Mouse (Mus musculus): ENCODE measurements around the gene Olfr993. TPM values are rescaled to one million over a fixed set of nuclear protein-coding genes. Genes with fewer than 3 reads are reported as not detected.

Olfr993 gene
- polyA plus RNA-seq (2016; fragmentation: Nextera tagmentation; extraction: Ambion mirVana), result not detected in 2 replicates

- Histone ChIP-seq H3K27me3 (replicated peaks; ENCODE audit: low read depth, poor library complexity, severe bottlenecking) (no peaks in the 10 kb centered on the region), H3K9me3 (no peaks in the 10 kb centered on the region), H3K27ac (replicated peaks) (no peak within 1 kb of the TSS), H3K36me3 (replicated peaks) (no peaks in the 10 kb centered on the region), H3K4me3 (no peak within 1 kb of the TSS), H3K4me1 (no peaks in the 10 kb centered on the region)
- DNase-seq (ENCODE audit: low spot score), result no peak
Observed at GRCm38 (mm10) chr2:85414777-85415176, at the start of gene Olfr993. Gene Olfr993 (minus strand): TSS chr2:85414877.

DNA sequence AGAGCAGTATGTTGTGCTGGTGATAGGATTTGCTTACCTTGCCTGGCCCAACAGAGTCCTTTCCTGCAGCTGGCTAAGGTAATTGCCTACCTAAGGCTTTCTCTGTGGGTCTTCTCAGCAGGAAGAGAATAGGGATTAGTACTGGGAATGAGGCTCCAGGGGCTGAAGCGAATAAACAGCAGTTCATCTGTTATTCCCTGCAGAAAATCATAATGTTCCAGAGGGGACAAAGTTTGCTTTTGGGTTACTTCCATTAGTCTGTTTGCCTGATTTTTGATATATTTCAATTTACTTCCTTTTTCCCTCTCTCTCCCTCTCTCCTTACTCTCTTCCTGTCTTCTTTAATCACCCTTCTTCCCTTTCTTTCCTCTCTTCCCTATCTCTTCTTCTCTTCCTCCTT lies 28.9 kb upstream of the Olfr993 start, which contains the start of gene Olfr995:
Gene Olfr995 (minus strand): TSS at position 101 of the 400 bp plus-strand sequence.
- no peak within 1 kb of the TSS for H3K4me3 ChIP-seq
- no peak within 1 kb of the TSS for H3K27ac ChIP-seq (replicated peaks)
- no peaks in the 10 kb centered on the region for H3K36me3 ChIP-seq (replicated peaks)
- no peaks in the 10 kb centered on the region for H3K27me3 ChIP-seq (replicated peaks; ENCODE audit: low read depth, poor library complexity, severe bottlenecking)
- no peaks in the 10 kb centered on the region for H3K4me1 ChIP-seq
- DNase-seq (ENCODE audit: low spot score), result no peak
- H3K9me3 ChIP-seq, result no peaks in the 10 kb centered on the region
- 13% methylated on average over 1 of the region's 1 CpGs for WGBS

DNA sequence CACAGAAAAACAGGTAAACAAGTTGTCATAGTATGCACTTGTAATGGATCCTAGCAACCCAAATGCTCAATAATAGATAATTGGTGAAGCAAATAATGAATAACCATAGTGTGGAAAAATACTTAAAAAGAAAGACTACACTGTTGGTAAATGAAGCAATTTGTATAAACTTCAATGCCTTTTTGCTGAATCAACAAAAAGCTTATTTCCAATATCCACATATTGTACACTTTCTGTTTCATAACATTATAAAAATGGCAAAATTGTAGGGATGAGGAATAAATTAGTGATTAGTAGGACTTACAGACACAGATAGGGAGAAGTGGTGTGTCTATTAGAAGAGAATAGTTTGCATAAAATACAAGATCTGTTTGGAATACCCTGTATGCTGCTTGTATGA lies 27.9 kb upstream of the Olfr993 start:
- no peaks in the 10 kb centered on the region for H3K27me3 ChIP-seq (replicated peaks; ENCODE audit: low read depth, poor library complexity, severe bottlenecking)
- no peaks in the 10 kb centered on the region for H3K36me3 ChIP-seq (replicated peaks)
- no peak overlapping the region for H3K4me3 ChIP-seq
- no peak for DNase-seq (ENCODE audit: low spot score)
- no peak overlapping the region for H3K27ac ChIP-seq (replicated peaks)
- no peaks in the 10 kb centered on the region for H3K4me1 ChIP-seq
- H3K9me3 ChIP-seq, result no peaks in the 10 kb centered on the region

DNA sequence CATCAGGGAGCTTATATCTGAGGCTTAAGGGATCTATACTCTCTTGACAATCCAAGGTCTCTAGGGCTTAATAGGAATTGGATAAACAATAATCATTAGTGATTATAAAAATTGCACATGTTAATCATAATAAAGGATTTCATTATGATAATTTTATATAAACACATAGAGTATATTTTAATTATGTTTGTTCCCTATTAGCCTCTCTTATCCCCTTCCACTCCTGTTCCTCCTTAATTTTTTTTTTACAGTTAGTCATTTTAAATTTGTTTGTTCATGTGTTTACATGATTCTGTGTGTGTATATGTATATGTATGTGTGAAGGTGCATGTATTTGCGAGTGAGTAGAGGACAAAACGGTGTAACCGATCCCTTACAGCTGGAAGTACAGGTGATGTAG lies 21.7 kb upstream of the Olfr993 start, which contains the start of gene Olfr994:
Gene Olfr994 (minus strand): TSS at position 101 of the 400 bp plus-strand sequence.
- Histone ChIP-seq H3K9me3 (no peaks in the 10 kb centered on the region), H3K36me3 (replicated peaks) (no peaks in the 10 kb centered on the region), H3K27ac (replicated peaks) (no peak within 1 kb of the TSS), H3K27me3 (replicated peaks; ENCODE audit: low read depth, poor library complexity, severe bottlenecking) (no peaks in the 10 kb centered on the region), H3K4me1 (no peaks in the 10 kb centered on the region), H3K4me3 (no peak within 1 kb of the TSS)
- 91% methylated on average over 3 of the region's 3 CpGs for WGBS
- DNase-seq (ENCODE audit: low spot score), result no peak

- Histone ChIP-seq H3K9me3 (no peaks in the 10 kb centered on the region), H3K4me1 (no peaks in the 10 kb centered on the region), H3K27me3 (replicated peaks; ENCODE audit: low read depth, poor library complexity, severe bottlenecking) (no peaks in the 10 kb centered on the region), H3K4me3 (no peak overlapping the region), H3K36me3 (replicated peaks) (no peaks in the 10 kb centered on the region), H3K27ac (replicated peaks) (no peak overlapping the region)
- 81% methylated on average over 1 of the region's 1 CpGs for WGBS
- DNase-seq (ENCODE audit: low spot score), result no peak
Observed at GRCm38 (mm10) chr2:85425893-85426292, 11.2 kb upstream of the Olfr993 start.

DNA sequence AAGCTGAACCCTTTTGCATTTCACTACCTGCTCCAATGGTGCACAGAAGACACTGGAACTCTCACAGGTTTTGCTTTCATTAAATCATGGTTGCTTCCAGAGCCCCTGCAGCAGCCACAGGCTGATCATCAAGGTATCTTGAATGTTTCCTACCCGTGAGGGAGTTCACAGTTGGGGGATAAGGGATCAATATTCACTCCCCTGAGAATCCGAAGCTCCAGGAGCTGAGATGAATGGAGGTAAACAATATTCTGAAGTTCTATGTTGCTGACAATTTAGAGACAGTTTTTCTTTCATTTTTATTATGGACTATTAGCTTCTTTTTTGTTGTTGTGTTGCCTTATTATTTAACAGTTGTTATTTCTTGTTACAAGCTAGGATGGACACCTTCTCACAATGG lies 5.3 kb downstream of the Olfr993 start, which contains the start of gene Olfr992:
Gene Olfr992 (minus strand): TSS at position 101 of the 400 bp plus-strand sequence.
- Histone ChIP-seq H3K27me3 (replicated peaks; ENCODE audit: low read depth, poor library complexity, severe bottlenecking) (no peaks in the 10 kb centered on the region), H3K4me1 (no peaks in the 10 kb centered on the region), H3K9me3 (no peaks in the 10 kb centered on the region), H3K36me3 (replicated peaks) (no peaks in the 10 kb centered on the region), H3K27ac (replicated peaks) (no peak within 1 kb of the TSS), H3K4me3 (no peak within 1 kb of the TSS)
- WGBS, result 59% methylated on average over 2 of the region's 2 CpGs
- no peak for DNase-seq (ENCODE audit: low spot score)

Other genes starting within 250 kb of the Olfr993 start
- gene Lrrc55, start 217.7 kb downstream of the Olfr993 start, polyA plus RNA-seq (2016; fragmentation: Nextera tagmentation; extraction: Ambion mirVana), result 0.32 and 0.60 TPM in 2 replicates
- gene Olfr987, start 75.6 kb downstream of the Olfr993 start, polyA plus RNA-seq (2016; fragmentation: Nextera tagmentation; extraction: Ambion mirVana), result not detected in 2 replicates
- gene Olfr988, start 51.6 kb downstream of the Olfr993 start, polyA plus RNA-seq (2016; fragmentation: Nextera tagmentation; extraction: Ambion mirVana), result not detected in 2 replicates
- not detected in 2 replicates for gene Olfr992, start 5.4 kb downstream of the Olfr993 start, polyA plus RNA-seq (2016; fragmentation: Nextera tagmentation; extraction: Ambion mirVana)
- not detected in 2 replicates for gene Olfr994, start 21.6 kb upstream of the Olfr993 start, polyA plus RNA-seq (2016; fragmentation: Nextera tagmentation; extraction: Ambion mirVana)
- gene Olfr995, start 28.8 kb upstream of the Olfr993 start, polyA plus RNA-seq (2016; fragmentation: Nextera tagmentation; extraction: Ambion mirVana), result not detected in 2 replicates
- 0.09 TPM in 1 of 2 replicates, not detected in the other for gene 4833423E24Rik, start 104.1 kb upstream of the Olfr993 start, polyA plus RNA-seq (2016; fragmentation: Nextera tagmentation; extraction: Ambion mirVana)
- not detected in 2 replicates for gene Olfr996, start 164.3 kb upstream of the Olfr993 start, polyA plus RNA-seq (2016; fragmentation: Nextera tagmentation; extraction: Ambion mirVana)
- gene Olfr998, start 174.1 kb upstream of the Olfr993 start, polyA plus RNA-seq (2016; fragmentation: Nextera tagmentation; extraction: Ambion mirVana), result not detected in 2 replicates
- not detected in 2 replicates for gene Olfr1000, start 197.0 kb upstream of the Olfr993 start, polyA plus RNA-seq (2016; fragmentation: Nextera tagmentation; extraction: Ambion mirVana)
- not detected in 2 replicates for gene Olfr1002, start 235.8 kb upstream of the Olfr993 start, polyA plus RNA-seq (2016; fragmentation: Nextera tagmentation; extraction: Ambion mirVana)
- gene Olfr154, start 249.6 kb upstream of the Olfr993 start, polyA plus RNA-seq (2016; fragmentation: Nextera tagmentation; extraction: Ambion mirVana), result not detected in 2 replicates